Mouse (Mus musculus) testis, adult 2 months (tissue): ENCODE measurements around the gene Gm10300.

Source experiments
- CTCF ChIP-seq: fragments of 200-500 bp; IDR thresholded peaks from 2 replicates; pipeline ENCODE4 v1.5.1; 2012; ENCODE audit warnings: low read depth, mild to moderate bottlenecking, inconsistent platforms, low read length, moderate library complexity; ENCODE audit not compliant: control insufficient read depth, insufficient read depth, insufficient replicate concordance
- POLR2A ChIP-seq: fragments of 200-500 bp; IDR thresholded peaks from 2 replicates; pipeline ENCODE4 v1.6.1; 2012; ENCODE audit warnings: low read depth, mild to moderate bottlenecking, inconsistent platforms, low read length, moderate library complexity; ENCODE audit not compliant: control insufficient read depth

GRCm38 (mm10) chr4:132049549-132050200 lies 24.8 kb upstream of the Gm10300 start:
- TF ChIP-seq CTCF (no peak), POLR2A (no peak)
